Mouse (Mus musculus): ENCODE results near the gene Fbxl20.
"Not testable (repeated sequence)": the region's sequence is repeated elsewhere in the genome, so short reads cannot be mapped to it uniquely, and the experiment has no call there.

The Fbxl20 gene

DNA sequence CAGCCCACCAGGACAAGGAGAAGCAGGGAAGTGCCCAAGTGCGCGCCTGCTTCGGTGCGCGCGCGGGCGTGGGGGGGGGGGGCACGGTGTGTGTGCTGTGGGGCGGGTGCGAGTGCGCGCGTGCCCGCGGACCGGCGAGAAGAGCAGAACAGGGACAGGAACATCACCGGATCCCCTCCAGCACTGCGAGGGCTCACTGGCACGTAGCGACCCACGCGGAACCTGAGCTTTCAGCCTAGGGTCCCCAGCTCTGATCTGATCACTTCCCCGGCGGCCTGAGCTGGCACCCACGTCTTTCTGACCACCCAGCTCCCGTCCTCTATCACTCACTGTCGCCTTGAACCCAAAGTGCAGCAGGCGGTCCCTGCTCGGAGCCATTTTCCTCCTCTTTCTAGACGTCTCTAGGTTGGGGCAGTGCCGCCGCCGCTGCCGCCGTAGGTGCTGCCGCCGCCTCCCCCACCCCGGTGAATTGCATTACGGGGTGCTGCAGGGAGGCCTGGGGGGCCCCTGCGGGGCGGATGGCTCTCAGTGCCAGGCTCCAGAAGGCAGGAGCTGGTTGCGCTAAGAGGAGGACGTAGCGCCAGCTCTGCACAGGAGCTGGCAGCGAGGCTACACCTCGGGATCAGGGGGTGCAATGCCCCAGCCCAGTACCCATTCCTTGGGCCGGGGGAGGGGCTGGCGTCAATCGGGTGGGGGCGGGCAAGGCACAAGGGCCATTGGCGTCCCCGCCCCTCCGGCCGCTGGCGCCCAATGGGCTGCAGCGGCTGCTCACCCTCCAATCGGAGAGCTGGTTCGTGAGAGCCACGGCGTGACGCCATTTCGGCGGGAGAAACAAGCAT is at the start of gene Fbxl20:
Gene Fbxl20 (minus strand): TSS at position 618 of the 839 bp plus-strand sequence.
- peak; percentile 94 to 95 for DNase-seq

DNA sequence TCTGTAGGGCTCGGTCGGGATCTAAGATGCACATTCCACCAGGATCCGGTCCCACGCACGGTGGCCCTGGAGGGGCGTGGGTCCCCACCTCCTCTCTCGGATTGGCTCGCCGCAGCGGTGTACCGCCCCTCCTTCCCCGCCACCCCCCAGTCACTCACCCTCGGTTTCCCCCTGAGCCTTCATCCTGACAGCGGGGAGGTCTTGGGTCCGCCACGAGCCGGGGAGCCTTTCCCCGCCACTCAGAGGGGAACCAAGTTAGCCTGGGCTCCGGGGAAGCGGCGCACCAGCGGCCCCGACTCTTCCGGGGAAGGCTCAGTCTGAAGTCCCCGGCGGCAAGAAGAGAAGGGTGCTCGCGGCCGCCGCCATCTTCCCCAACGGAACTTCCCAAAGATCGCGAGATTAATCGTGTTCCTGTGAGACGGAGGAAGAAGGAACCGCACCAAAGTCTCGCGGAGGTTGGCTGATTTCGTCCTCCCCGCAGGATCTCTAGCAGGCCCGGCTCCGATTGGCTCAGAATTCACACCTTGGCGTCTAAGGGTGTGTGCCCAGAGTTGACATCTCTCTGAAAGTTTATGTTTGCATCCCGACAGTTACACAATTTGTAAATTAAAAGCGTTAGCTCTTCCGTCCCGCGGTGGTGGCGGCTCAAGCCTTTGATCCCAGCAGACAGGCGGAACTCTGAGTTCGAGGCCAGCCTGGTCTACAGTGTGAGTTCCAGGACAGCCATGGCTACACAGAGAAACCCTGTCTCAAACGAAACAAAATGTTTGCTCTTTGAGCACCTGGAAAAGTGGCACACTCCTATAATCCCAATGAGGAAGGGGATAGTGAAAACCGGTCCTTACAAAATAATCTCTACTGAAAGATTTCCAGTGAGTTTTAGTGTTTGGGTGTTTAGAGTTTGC is 43.0 kb upstream of the Fbxl20 start, which contains the start of gene Med1:
Gene Med1 (minus strand): TSS at position 393 of the 905 bp plus-strand sequence.
- peak; percentile 94 to 95 for DNase-seq

DNA sequence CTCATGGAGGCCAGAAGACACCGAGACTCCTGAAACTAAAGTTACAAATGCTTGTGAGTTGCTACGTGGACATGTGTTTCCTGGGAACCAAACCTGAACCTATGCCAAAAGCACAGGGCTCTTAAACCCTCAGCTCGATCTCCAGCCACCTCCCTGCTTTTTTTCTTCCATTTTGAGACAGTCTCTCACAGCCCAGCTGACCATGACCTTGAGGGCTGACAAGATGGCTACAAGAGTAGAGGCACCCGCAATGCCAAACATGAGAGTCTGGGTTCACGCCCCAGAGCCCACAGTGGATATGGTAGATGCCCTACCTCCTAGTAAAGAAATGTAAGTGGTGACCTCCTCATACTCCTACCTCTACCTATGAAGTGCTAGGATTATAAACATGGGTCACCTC is 40.6 kb upstream of the Fbxl20 start:
- DNase-seq: no peak

DNA sequence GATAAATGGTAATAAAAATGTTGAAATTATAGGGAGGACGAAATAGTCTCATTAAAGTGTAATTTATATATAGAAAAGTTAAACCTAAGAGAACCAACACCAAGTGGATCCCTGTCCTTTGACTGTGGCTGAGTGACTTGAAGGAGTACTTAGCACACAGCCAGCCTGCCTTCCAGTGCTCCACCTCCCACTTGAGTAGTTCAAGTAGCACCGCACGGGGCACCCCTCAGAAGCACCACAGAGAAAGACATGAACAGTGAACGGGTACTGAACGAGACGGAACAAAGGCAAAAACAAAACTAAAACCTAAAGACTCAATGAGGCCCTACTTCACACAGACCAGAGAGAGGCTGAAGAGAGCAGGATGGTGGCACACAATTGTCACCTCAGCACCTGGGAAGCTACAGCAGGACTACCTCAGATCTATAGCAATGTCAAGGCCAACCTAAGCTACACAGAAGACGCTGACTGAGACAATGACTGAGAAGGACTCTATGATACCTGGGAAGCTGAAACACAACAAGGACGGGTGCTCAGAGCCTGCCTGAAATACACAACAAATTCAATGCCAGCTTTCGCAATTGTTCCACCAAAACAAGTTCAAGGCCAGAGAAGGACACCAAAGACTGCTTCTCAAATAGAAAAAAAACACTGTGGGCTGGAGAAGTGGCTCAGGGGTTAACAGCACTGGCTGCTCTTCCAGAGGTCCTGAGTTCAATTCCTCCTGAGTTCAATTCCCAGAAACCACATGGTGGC is 37.6 kb upstream of the Fbxl20 start:
- peak; percentile 36 to 72 for DNase-seq

DNA sequence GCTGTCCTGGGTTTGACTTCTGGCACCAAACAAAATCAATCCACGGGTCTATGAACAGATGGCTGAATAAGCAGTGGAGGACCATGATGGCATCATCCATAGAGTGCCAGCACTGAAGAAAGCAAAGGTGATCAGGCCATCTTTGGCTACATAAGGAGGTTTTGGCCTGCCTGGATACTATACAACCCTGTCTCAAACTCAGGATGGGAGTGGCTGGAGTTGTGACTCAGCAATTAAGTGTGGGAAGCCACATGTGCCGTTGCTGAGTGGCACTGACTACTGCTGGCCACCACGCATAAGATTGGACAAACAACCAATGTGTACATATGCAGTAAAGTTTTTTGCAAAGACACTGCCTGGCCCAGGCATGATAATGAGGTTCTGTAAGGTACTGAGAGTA is 31.9 kb upstream of the Fbxl20 start:
- not testable (repeated sequence) for DNase-seq

DNA sequence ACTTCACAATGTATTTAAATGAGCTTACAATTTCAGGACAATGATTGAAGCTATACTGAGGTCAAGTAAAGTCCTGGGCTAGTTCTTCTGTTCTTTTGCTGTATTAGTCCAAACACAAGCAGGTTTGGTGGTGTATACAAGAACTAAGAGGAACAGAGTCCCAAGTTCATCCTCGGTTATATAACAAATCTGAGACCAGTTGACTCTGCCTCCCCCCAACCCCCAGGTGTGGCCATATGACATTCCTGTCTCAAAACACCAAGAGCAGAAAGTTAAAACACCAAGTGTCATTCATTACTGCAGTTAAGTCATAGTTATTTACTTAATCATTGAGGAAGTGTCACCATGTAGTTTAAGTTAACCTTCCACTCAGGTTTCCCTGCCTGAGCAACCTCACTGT is 18.2 kb upstream of the Fbxl20 start:
- no peak for DNase-seq

DNA sequence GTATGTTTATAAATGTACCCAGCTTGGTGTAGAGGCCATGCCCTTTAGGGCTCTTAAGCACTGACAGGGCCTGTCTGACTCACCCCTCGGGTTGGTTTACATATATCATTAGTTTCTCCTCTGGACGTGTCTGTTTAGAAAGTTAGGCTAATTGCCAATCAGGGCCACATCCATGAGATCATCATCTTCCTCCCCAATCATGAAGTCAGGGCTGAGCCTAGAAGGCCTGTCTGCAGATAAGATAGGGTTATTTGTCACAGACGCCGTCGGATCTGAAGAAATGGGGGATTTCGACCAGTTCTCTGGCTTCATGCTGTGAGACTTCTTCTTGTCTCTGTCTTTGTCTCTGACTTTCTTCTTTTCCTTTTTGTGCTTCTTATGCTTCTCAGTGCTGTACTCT is 4.9 kb upstream of the Fbxl20 start:
- DNase-seq: no peak

DNA sequence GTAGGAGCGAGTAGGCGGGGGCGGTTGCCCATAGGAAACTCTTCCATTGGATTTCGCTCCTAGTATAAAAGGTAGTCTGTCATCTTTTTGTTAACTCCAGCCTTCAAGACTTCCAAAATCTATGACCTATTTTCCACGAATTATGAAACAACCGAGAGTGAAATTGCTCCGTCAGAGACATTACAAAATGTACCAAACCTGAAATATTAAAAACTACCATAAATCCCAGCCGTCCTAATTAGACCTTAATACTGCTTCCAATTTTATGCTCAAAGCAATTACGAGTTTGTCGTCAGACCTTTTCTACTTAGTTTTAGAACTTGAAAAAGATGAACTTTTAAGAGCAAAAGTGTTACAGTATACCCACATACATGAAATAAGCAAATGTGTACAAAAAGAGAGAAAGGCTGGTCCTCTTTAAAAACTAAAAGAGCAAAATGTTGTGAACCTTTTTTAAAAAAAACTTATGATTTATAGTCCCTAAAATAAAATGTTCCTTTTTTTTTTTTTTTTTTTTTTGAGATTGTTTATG is 488 bp upstream of the Fbxl20 start:
- no peak for DNase-seq

DNA sequence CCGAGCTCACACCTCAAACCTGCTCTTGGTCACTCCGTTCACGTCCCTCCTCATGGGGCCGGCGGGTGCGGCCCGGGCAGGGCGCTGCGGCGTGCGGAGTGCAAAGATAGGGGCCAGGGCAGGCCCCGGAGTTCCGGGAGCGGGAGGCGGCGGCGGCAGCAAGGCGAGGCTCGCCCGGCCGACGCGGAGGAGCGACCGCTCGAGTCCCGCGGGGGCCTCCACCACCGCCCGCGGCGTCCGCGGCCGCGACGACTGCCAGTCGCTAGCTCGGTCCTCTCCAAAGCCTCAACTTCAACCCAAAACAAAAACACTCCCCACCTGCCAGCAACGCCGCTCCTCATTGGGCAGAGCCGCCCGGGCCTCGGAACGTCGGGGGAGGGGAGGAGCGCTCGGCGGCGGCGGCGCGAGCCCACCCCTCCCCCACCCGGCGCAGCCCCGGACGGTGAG is 876 bp downstream of the Fbxl20 start:
- DNase-seq: peak; percentile 95

DNA sequence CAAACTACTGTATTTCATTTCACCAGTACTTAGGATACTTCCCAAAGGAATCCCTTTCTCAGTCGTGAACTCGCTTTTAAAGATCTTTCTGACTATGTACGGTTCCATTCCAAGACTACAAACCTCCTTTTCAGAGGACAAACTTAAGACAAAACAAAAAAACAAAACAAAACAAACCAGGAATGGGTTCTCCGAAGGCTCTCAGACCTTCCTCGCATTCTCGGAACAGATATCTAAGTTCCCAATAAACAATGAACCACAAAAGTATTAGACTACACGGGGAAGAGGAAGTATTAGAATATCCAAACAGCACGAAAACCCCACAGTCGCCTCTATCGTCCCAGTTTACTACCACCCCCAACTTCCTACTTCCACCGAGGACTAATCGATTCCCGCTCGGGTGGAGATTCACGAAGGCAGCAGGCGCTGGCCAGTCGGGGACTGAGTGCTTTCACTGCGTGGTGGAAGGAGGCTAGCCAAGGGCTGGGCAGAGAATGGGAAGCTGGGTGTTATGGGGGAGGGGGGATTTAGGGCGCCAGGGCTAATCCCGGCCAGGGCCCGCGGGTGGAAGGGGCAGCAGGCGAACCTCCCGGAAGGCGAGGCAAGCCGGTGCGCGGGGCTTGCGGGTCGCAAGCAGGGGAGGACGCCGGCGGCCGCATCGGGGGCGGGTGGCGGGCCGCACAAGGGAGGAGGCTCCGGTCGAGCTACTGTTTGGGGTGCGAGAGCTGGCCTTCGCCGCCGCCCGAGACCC is 1.5 kb downstream of the Fbxl20 start:
- peak in 1 of 2 experiments; percentile 55 for DNase-seq

DNA sequence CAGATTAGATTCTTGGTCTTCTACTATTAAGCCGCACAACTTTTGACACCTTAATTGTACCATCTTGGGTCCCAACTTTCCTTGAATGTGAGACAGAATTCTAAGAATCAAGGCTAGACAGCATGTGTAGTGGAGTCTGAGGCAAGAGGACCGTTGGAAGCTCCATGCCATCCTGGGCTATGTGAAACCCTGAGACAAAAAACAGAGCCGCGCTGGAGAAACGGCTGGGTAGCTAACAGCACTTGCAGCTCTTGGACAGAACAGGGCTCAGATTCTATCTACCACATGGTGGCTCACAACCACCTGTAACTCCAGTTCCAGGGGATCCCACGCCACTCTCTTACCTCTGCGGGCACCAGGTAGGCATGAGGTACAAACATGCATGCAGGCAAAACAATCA is 4.3 kb downstream of the Fbxl20 start:
- DNase-seq: no peak

DNA sequence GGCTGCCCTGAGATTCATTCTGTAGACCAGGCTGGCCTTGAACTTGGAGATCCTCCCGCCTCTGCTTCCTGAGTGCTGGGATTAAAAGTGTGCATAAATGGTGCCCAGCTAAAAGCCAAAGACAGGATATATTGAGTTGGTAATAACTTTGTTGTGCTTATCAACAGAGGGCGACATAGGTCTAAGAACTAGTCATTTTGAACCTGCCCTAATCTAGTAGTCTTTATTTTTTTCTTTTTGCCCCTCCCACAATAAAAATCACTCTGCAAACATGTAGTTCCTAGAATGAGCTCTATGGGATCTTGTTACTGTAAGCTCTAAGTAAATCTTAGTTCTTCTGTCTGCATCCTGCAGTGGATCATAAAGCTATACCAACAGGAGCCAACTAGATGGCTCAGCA is 7.7 kb downstream of the Fbxl20 start:
- no peak for DNase-seq

DNA sequence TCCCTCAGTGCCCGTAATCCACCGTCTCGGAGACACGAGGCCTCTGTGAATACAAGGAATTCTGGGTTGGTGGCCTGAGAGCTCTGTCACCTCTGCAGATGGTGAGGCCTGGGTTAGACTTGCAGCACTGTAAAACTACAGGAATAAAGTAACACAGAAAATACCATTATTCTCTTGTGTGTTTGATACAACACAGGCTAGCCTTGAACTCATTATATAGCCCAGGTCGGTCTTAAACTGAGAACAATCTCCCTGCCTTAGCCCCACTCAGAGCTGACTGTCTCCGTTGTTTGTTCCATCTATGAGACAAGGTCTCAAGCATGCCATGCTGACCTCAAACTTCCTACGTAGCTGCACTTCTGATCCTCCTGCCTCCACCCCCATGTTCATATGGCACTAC is 11.3 kb downstream of the Fbxl20 start:
- no peak for DNase-seq

DNA sequence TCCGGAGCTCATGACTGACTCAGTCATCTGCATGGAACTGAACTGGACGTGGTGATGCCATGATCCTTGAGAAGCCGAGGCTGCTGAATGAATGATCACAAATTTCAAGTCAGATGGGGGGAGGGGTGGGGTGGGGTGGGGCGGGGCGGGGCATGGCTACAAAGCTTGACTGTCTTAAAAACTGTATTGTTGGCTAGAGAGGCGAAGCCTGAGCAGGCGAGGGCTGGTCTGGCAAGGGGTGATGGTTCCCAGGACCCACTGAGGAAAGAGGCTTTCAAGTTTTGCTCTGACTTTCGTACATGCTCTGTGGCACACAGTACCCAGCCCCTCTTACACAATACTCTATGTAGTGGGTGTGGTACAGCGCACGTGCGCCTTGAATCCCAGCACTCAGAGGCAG is 12.4 kb downstream of the Fbxl20 start:
- DNase-seq: no peak

DNA sequence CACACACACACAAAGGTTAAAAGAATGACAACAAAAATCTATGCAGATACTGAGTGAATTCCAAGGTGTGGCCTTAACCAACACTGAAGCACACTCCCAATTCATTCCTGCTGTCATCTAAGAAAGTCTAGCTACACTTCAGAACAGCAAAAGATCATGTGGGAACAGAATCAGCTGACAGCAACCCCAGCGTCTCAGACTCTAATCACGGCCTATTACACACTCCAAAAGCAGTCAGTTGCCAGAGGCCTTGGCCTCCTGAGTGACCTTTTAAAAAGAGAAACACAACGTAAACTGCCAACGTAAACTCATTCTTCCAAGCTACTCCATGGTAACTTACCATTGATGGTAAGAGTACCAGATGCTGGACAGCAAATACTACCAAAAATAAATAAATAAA is 15.3 kb downstream of the Fbxl20 start:
- no peak for DNase-seq

DNA sequence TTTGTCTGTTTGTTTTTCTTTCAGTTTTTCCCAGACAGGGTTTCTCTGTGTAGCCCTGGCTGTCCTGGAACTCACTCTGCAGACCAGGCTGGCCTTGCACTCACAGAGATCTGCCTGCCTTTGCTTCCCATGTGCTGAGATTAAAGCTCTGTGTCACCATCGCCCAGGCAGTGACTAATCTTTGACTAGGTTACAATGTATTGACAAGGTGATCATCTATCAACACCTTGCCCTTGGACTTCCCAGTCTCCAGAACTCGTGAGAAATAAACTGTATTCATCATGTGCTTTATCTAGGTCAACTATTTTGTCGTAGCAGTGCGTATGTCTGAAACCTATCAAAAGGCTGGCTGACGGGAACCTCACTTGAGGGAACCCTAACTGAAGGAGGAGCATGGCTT is 26.8 kb downstream of the Fbxl20 start:
- DNase-seq: no peak

DNA sequence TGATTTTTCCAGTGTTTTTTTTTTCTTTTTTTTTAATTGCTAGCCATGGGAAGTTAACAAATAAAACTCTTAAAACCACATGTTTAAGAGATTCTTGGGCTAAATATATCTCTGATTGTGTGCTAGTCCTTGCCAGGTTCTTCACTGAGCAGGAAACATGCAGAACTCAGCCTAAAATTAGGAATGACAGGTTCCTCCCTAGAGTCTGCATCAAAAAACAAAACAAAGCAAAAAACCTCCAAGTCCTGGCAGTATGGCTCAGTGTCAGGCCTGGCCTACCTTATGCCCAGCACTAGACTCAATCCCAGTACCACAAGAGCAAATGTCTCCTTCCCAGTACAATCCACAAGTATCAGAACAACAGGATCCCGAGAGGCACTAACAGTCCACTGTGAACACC is 35.8 kb downstream of the Fbxl20 start:
- DNase-seq: no peak

DNA sequence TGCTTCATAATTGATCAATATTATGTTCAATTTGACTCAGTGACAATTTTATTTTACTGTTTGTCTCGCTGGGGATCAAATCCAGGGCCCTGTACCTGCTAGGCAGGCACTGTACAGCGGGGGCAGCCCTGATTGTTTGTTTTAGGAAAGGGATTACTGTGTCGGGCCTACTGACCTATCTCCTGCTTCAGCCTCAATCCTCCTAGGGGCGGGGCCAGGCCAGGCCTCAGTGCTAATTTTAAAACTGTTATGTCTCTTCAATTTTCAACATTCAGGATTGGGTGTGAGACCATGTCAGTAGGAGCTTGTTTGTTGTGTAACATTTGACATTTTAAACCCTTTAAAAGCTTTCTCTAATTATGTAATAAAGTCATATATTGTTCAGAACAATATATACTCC is 36.7 kb downstream of the Fbxl20 start:
- no peak for DNase-seq

DNA sequence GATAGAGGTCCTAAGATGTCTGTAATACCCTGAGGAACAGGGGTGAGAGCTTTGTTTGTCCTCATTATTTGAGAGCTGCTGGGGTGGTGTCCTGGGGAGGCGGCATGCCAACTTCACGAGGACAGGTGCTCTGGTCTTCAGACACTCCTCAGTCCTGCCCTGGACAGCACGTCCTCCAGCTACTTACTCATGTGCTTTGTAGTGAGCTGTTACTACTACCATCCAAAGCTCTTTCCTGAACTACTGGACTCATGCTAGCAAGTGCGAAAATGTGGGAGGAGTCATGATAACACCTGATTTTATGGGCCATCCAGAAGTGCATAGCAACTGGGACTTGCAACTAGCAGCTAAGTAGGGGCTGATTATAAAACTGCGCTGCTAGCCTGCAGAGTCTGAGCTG is 40.5 kb downstream of the Fbxl20 start:
- DNase-seq: no peak

DNA sequence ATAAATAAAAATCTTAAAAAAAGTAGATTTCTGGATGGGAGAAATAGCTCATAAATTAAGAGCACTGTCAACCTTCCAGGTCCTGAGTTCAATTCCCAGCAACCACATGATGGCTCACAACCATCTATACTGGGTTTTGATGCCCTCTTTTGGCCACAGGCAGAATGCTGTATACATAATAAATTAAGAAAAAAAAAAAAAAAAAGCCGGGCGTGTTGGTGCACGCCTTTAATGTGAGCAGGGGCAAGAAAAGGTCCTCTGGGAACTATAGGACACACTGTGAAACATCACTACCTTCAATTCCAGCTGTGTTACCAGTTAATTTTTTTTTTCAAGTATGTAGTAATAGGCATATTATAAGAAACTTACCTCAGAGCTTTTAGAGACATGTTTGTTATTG is 48.9 kb downstream of the Fbxl20 start:
- no peak for DNase-seq

DNA sequence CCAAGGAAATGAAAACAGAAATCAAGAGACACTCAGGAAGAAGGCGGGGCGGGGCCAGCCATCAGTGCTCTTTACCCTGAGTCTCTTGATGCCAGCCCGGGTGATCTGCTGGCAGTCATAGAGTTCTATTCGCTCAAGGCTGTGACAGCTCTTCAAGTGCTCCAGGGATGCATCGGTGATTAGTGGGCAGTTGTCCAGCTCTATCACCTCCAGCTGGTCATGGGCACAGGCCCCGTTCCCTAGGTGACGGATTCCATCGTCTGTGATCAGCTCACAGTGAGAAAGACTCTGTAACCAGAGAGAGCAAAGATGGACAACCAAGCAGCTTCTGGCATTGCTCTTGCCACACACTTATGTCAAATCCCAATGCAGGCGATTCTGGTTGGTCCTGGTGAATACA is 59.6 kb downstream of the Fbxl20 start:
- no peak for DNase-seq

DNA sequence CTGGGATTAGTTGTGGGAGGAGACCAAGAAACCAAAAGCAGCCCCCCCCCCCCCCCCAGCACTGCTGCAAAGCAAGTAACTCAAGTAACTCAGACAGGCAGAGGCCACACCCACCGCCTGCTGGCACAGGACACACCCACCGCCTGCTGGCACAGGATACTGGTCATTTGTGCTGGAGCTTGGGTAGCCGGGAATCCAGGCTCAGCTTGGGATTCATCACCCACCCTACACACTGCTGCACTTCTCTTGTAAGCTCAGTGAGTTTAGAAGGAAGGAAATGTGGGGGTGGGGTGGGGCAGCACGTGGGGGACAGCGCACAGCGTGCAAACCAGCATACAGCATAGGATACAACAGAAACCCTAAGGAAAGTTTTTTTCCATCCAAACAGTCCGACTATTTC is 62.0 kb downstream of the Fbxl20 start:
- peak; percentile 54 to 73 for DNase-seq
